25 mouse cellular contexts compared by ENCODE assay signal in genomic region chr14:55234639-55235038, GRCm38 (mm10). TPM values are rescaled to one million over a fixed set of nuclear protein-coding genes. Genes with fewer than 3 reads are reported as not detected.
A peak's percentile ranks its signal among the peaks of the same experiment; 100 is the strongest.
DNase-seq lines count a peak whose midpoint lies in the region; ATAC-seq and TF ChIP-seq lines count a peak whose summit lies in the region.
"Had no signal": no experiment of that assay in that cellular context is flagged by ENCODE, and none has a peak within 500 bp of the region (broad histone marks: within the 10 kb centered on the region; RNA-seq: fewer than 3 reads in every experiment).

No protein-coding gene starts in this region.

- intact Hi-C loops in left cerebral cortex, postnatal 14 days (cut with DNase I), result no loop called here
- intact Hi-C loops in left cerebral cortex, adult 2 months (cut with DNase I), result no loop called here

- no peak for ATAC-seq in frontal cortex, adult (ENCODE audit: low TSS enrichment)
- ATAC-seq: forebrain, embryonic 14.5 days had no signal

- no peak for TF ChIP-seq CTCF in left cerebral cortex, adult 2 months (IDR thresholded peaks at IDR 0.05)

- H3K27ac ChIP-seq in left cerebral cortex, adult 2 months, result no peak overlapping the region
- H3K27ac ChIP-seq: embryonic facial prominence, embryonic 15.5 days; forebrain, embryonic 10.5 days; heart, adult 2 months; heart, embryonic 15.5 days; hindbrain, embryonic 10.5 days; hindbrain, embryonic 14.5 days had no signal

- no peak overlapping the region for H3K4me3 ChIP-seq in left cerebral cortex, adult 2 months
- H3K4me3 ChIP-seq: embryonic facial prominence, embryonic 15.5 days; erythroblast, embryonic 14.5 days; forebrain, embryonic 10.5 days; heart, adult 2 months; heart, embryonic 15.5 days; hindbrain, embryonic 10.5 days had no signal

- DNase-seq in frontal cortex, postnatal 10 days (ENCODE audit: low spot score in 2 of 2), result peak; percentile 17 to 42
- DNase-seq in left cerebral cortex, postnatal 14 days (ENCODE audit: low spot score in 2 of 2), result peak; percentile 43 to 79
- DNase-seq in left cerebral cortex, adult 2 months (ENCODE audit: extremely low spot score in 1 of 2, low spot score in 2 of 2), result no peak
- DNase-seq in right cerebral cortex, adult 2 months (ENCODE audit: low spot score in 2 of 2), result peak; percentile 23 to 34
- no peak for DNase-seq in right cerebral cortex, postnatal 25 days
- DNase-seq in heart, postnatal 4 days, result no peak
- no peak for DNase-seq in yolk sac, embryonic 10.5 days (ENCODE audit: low spot score)
- DNase-seq: adrenal gland, postnatal 25 days; cerebellum, adult 8-10 months; cerebellum, postnatal 14 days; embryo, embryonic 11 days; gastrocnemius, postnatal 36 days; heart, adult 2 months; heart, postnatal 14 days had no signal

RNA-seq across cellular contexts. Expression of gene Dhrs2, which starts 12.8 kb away (rescaled TPM):
- not detected for total RNA-seq in left cerebral cortex, postnatal 14 days (2021)
- not detected for total RNA-seq in left cerebral cortex, adult 2 months (2021)
- total RNA-seq in heart, postnatal 4 days (2021), result not detected
- total RNA-seq: adrenal gland, postnatal 25 days; common myeloid progenitor, adult 5-6 weeks; gastrocnemius, adult 8-10 months; gastrocnemius, postnatal 36 days; heart, adult 2 months; heart, postnatal 14 days; MEL had no signal

Comparison
In these comparisons a context has a peak if more than half of its experiments do, and no peak if none do; other contexts are left out.
1. DNase-seq: peak in frontal cortex, postnatal 10 days (2 of 2), left cerebral cortex, postnatal 14 days (2 of 2) and right cerebral cortex, adult 2 months (2 of 2); none in left cerebral cortex, adult 2 months (0 of 2), right cerebral cortex, postnatal 25 days (single experiment), heart, postnatal 4 days (single experiment) and yolk sac, embryonic 10.5 days (single experiment).